Mouse (Mus musculus): Measurements from ENCODE around the gene Trpm8. TPM values are rescaled to one million over a fixed set of nuclear protein-coding genes. Genes with fewer than 3 reads are reported as not detected.
A peak's percentile ranks its signal among the peaks of the same experiment; 100 is the strongest.

Trpm8 gene
- polyA plus RNA-seq, 2 experiments: not detected

- TF ChIP-seq EP300 (IDR thresholded peaks at IDR 0.05; ENCODE audit: low read depth) (no peak), CTCF (IDR thresholded peaks at IDR 0.05; ENCODE audit: low read depth) (no peak)
- H3K4me1 ChIP-seq (replicated peaks; ENCODE audit: control insufficient read depth in 2 of 2, insufficient read depth in 2 of 2, low read length in 1 of 2): no peaks in the 10 kb centered on the region
- no peak for ATAC-seq (ENCODE audit: insufficient read depth)
- no peak overlapping the region for H3K4me3 ChIP-seq (ENCODE audit: insufficient read depth in 1 of 2, low read depth in 2 of 2, low read length in 2 of 2)
- peaks cover 18% of the 10 kb centered on the region for H3K9me3 ChIP-seq (ENCODE audit: control insufficient read depth, low read length)
- H3K9ac ChIP-seq (replicated peaks): no peak overlapping the region
- no peak for DNase-seq (ENCODE audit: low read depth in 3 of 3, low spot score in 3 of 3)
- H3K27ac ChIP-seq: no peak overlapping the region
- no peaks in the 10 kb centered on the region for H3K27me3 ChIP-seq (ENCODE audit: control insufficient read depth, insufficient read depth, low read length)
- H3K4me2 ChIP-seq (ENCODE audit: low read depth): no peak overlapping the region
- WGBS (ENCODE audit: insufficient replicate concordance): 60% methylated on average over 2 of the region's 2 CpGs
- H3K36me3 ChIP-seq (replicated peaks; ENCODE audit: control insufficient read depth, insufficient read depth, low read depth): no peaks in the 10 kb centered on the region
Observed at GRCm38 (mm10) chr1:88299529-88299945, 22.1 kb downstream of the Trpm8 start.

DNA sequence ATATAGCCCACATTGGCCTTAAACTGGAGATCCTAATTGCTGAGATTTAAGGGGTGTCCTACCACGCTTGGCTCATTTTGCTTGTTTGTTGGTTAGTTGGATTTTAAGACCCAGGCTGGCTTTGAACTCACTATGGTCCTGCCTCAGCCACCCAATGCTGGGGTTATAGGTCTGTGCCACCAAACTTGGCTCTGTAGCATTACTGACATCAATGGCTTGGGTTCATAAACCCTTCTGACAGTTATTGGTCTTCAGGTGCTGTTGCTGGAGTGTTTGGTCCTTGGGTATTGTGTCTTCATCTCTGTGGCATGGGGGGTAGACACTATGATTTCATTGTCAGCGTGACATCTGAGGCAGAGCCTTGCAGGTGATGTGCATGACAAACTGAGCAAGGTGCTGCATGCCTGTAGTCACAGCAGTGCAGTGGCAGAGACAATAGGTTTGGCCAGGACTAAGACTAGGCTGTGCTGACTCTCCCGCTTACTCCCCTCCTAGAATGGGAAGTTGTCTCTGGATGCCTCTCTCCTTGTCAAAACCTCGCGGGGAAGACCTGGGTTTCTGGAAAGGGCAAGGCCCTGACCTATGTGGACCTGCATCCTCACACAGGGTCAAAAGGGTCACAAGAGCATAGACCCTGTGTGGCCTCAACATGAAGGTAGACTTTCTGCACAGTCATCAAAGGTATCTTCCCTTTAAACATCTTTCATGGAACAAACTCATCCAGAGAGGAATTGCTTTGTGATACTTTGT, 23.0 kb downstream of the Trpm8 start:
- Histone ChIP-seq H3K9ac (replicated peaks) (no peak overlapping the region), H3K9me3 (ENCODE audit: control insufficient read depth, low read length) (peaks cover 16% of the 10 kb centered on the region), H3K4me2 (ENCODE audit: low read depth) (no peak overlapping the region), H3K4me3 (ENCODE audit: insufficient read depth in 1 of 2, low read depth in 2 of 2, low read length in 2 of 2) (no peak overlapping the region), H3K36me3 (replicated peaks; ENCODE audit: control insufficient read depth, insufficient read depth, low read depth) (no peaks in the 10 kb centered on the region), H3K27ac (no peak overlapping the region), H3K4me1 (replicated peaks; ENCODE audit: control insufficient read depth in 2 of 2, insufficient read depth in 2 of 2, low read length in 1 of 2) (no peaks in the 10 kb centered on the region), H3K27me3 (ENCODE audit: control insufficient read depth, insufficient read depth, low read length) (no peaks in the 10 kb centered on the region)
- ATAC-seq (ENCODE audit: insufficient read depth) (0 out of 2 replicates have a peak, but pooled peaks have one; percentile 5), DNase-seq (ENCODE audit: low read depth in 3 of 3, low spot score in 3 of 3) (no peak)
- WGBS (ENCODE audit: insufficient replicate concordance): 29% methylated on average over 5 of the region's 5 CpGs
- TF ChIP-seq CTCF (IDR thresholded peaks at IDR 0.05; ENCODE audit: low read depth): no peak
- no peak for TF ChIP-seq EP300 (IDR thresholded peaks at IDR 0.05; ENCODE audit: low read depth)

DNA sequence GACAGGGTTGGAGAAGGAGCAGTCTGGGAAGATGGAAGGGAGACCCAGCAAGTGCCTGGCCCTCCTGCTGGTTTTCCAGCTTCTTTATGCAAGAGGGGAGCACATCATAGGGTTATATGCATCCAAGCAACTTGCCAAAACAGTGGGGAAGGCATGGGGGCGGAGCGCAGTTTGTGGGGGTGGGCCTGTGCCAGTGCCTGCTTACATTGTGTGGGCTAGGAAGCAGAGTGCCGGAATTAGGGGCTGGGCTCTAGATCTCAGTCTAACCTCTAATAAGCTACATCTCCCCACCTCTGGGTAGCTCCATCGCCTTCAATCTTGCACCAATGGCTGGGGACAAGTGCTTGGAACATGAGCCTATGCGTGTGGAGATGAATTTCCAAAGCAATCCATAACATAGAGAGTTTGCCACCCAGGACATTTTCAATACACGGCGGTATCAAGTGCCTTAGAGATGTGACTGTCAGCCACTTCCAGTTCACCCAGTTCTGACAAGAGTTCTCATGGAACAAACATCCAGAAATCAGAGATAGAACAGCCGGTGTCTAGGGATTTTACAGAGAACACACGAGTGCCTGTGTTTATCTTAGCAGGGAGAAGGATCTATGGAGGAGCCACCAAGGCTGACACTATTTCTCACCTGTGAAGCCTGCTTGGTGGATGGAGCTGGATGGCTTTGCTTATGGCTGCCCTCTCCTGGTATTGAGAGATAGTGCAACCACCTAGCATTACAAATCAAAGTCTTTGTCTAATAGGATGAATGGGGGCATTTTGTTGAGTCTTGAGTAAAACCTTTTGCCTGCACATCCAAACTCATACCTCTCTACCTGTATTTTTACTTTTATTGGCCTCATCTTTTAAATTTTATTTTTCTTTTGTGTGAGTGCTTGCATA, 23.9 kb downstream of the Trpm8 start:
- Histone ChIP-seq H3K4me1 (replicated peaks; ENCODE audit: control insufficient read depth in 2 of 2, insufficient read depth in 2 of 2, low read length in 1 of 2) (no peaks in the 10 kb centered on the region), H3K36me3 (replicated peaks; ENCODE audit: control insufficient read depth, insufficient read depth, low read depth) (no peaks in the 10 kb centered on the region), H3K4me2 (ENCODE audit: low read depth) (no peak overlapping the region), H3K27me3 (ENCODE audit: control insufficient read depth, insufficient read depth, low read length) (no peaks in the 10 kb centered on the region), H3K9me3 (ENCODE audit: control insufficient read depth, low read length) (peaks cover 14% of the 10 kb centered on the region), H3K4me3 (ENCODE audit: insufficient read depth in 1 of 2, low read depth in 2 of 2, low read length in 2 of 2) (no peak overlapping the region), H3K9ac (replicated peaks) (no peak overlapping the region), H3K27ac (no peak overlapping the region)
- ATAC-seq (ENCODE audit: insufficient read depth): no peak
- TF ChIP-seq EP300 (IDR thresholded peaks at IDR 0.05; ENCODE audit: low read depth) (no peak), CTCF (IDR thresholded peaks at IDR 0.05; ENCODE audit: low read depth) (peak; percentile 55)
- no peak for DNase-seq (ENCODE audit: low read depth in 3 of 3, low spot score in 3 of 3)
- 50% methylated on average over 9 of the region's 9 CpGs for WGBS (ENCODE audit: insufficient replicate concordance)

DNA sequence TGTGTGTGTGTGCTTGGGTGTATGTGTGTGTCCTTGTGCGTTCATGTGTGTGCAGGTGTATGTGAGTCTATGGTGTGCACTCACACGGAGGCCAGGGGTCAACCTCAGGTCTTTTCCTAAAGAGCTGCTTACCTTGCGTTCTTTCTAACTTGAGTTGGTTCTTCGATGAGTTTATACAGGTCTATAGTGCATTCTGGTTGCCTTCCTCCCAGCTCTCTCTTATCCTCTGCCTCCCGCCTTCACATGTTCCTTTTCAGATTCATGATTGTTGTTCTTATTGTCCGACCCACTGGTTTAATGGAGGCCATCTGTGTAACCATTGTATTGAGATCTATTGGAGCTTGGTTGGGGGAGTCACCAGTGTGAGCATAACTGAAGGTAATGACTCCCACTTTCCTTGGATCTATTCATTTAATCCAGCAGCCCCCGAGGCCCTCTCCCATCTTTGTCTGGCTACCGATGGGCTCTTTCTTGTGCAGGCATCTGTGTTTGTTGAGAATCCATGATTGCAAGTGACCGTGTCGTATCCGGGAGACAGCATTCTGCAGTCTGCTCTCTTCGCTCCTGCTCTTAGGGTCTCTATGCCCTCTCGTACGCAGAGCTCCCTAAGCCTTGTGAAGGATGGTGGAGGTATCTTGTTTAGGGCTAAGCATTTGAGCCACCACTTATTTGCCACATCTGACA, 24.7 kb downstream of the Trpm8 start:
- ATAC-seq (ENCODE audit: insufficient read depth): no peak
- Histone ChIP-seq H3K9me3 (ENCODE audit: control insufficient read depth, low read length) (peaks cover 18% of the 10 kb centered on the region), H3K36me3 (replicated peaks; ENCODE audit: control insufficient read depth, insufficient read depth, low read depth) (no peaks in the 10 kb centered on the region), H3K4me3 (ENCODE audit: insufficient read depth in 1 of 2, low read depth in 2 of 2, low read length in 2 of 2) (no peak overlapping the region), H3K27me3 (ENCODE audit: control insufficient read depth, insufficient read depth, low read length) (no peaks in the 10 kb centered on the region), H3K4me2 (ENCODE audit: low read depth) (no peak overlapping the region), H3K27ac (no peak overlapping the region), H3K9ac (replicated peaks) (no peak overlapping the region), H3K4me1 (replicated peaks; ENCODE audit: control insufficient read depth in 2 of 2, insufficient read depth in 2 of 2, low read length in 1 of 2) (no peaks in the 10 kb centered on the region)
- DNase-seq (ENCODE audit: low read depth in 3 of 3, low spot score in 3 of 3): no peak
- TF ChIP-seq CTCF (IDR thresholded peaks at IDR 0.05; ENCODE audit: low read depth): no peak
- no peak for TF ChIP-seq EP300 (IDR thresholded peaks at IDR 0.05; ENCODE audit: low read depth)
- 51% methylated on average over 14 of the region's 14 CpGs for WGBS (ENCODE audit: insufficient replicate concordance)
